Mouse (Mus musculus) forebrain, embryonic 11.5 days (tissue): Measurements from ENCODE around the gene Slc43a1. TPM values are rescaled to one million over a fixed set of nuclear protein-coding genes. Genes with fewer than 3 reads are reported as not detected.
A peak's percentile ranks its signal among the peaks of the same experiment; 100 is the strongest.
"Not testable (repeated sequence)": the region's sequence is repeated elsewhere in the genome, so short reads cannot be mapped to it uniquely, and the experiment has no call there.

Source experiments
- ATAC-seq: fragments of 200-750 bp; cut with Nextera tagmentation; replicated peaks from 2 replicates; pipeline ENCODE4 v1.8.0; 2017; ENCODE audit warnings: moderate TSS enrichment; ENCODE audit not compliant: low FRiP score
- DNase-seq: peaks from one replicate; pipeline ENCODE4 v3.0.0-alpha.2; 2017; ENCODE audit warnings: low spot score
- H3K27ac ChIP-seq: fragments of 300-500 bp; sonication (generic); 2 replicates; pipeline ENCODE4 v1.5.1; 2014; ENCODE audit warnings: low read depth, low read length
- H3K27me3 ChIP-seq: fragments of 300-500 bp; sonication (generic); 2 replicates; pipeline ENCODE4 v1.6.1; 2014; ENCODE audit warnings: mild to moderate bottlenecking, low read length, mixed read lengths; ENCODE audit not compliant: control insufficient read depth, insufficient read depth
- H3K36me3 ChIP-seq: fragments of 300-500 bp; sonication (generic); 2 replicates; pipeline ENCODE4 v1.6.1; 2014; ENCODE audit warnings: mild to moderate bottlenecking, low read length, moderate library complexity, mixed read lengths; ENCODE audit not compliant: control insufficient read depth, insufficient read depth
- H3K4me1 ChIP-seq: fragments of 300-500 bp; sonication (generic); replicated peaks from 2 replicates; pipeline ENCODE4 v1.6.1; 2014; ENCODE audit warnings: low read length, mixed read lengths; ENCODE audit not compliant: control insufficient read depth, insufficient read depth
- H3K4me2 ChIP-seq: fragments of 300-500 bp; sonication (generic); 2 replicates; pipeline ENCODE4 v1.6.1; 2014; ENCODE audit warnings: low read depth, mild to moderate bottlenecking, low read length, moderate library complexity, mixed read lengths; ENCODE audit not compliant: severe bottlenecking
- H3K4me3 ChIP-seq: fragments of 300-500 bp; sonication (generic); 2 replicates; pipeline ENCODE4 v1.5.1; 2014; ENCODE audit warnings: low read depth, low read length
- H3K9ac ChIP-seq: fragments of 300-500 bp; sonication (generic); 2 replicates; pipeline ENCODE4 v1.6.1; 2014; ENCODE audit warnings: low read length
- H3K9me3 ChIP-seq: fragments of 300-500 bp; sonication (generic); 2 replicates; pipeline ENCODE4 v1.6.1; 2016; ENCODE audit warnings: low read length, mixed read lengths; ENCODE audit not compliant: control insufficient read depth
- WGBS: fragments of 180-500 bp; shearing (Covaris S2); extraction: QIAGEN DNeasy Blood & Tissue Kit; methylation state at CpG from one replicate; pipeline ENCODE4 v1.1.7; 2014; 5-methylcytosine and 5-hydroxymethylcytosine counted together
- polyA plus RNA-seq: library from polyadenylated mRNA; unstranded; fragments of >200 nt; fragmentation: Nextera tagmentation; extraction: Ambion mirVana; gene quantifications from 2 replicates; pipeline ENCODE4 v1.2.1, GENCODE M21; 2014

Gene Slc43a1
- polyA plus RNA-seq, 1 experiment from 2014 or later = 22.0 TPM

DNA sequence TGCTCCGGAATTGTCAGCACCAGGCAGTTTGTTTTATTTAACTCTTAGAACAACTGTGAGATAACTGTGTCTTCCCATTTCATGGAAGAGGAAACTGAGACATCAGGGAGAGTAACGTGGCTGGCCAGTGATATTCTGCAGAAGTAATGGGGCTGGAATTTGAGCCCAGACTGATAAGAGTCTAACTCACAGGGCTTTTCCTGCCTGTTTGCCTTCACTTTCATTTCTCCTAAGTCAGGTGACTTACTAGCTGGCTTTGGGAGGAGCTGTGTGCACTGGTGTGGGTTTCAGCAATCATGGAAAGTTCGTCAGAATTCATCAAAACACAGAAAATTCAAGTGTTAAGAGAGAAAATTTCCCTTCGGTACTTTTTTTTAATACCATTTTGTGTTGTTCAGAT is 38.3 kb upstream of the Slc43a1 start:
- no peak overlapping the region for H3K9ac ChIP-seq
- ATAC-seq (no peak), DNase-seq (no peak)
- H3K4me3 ChIP-seq = no peak overlapping the region
- H3K4me2 ChIP-seq = 0 out of 2 replicates have a peak overlapping the region, but pooled peaks have one; percentile 8
- WGBS = 83% methylated on average over 4 of the region's 4 CpGs
- no peaks in the 10 kb centered on the region for H3K9me3 ChIP-seq
- H3K27me3 ChIP-seq = no peaks in the 10 kb centered on the region
- H3K27ac ChIP-seq = no peak overlapping the region
- no peaks in the 10 kb centered on the region for H3K36me3 ChIP-seq
- H3K4me1 ChIP-seq = no peaks in the 10 kb centered on the region

DNA sequence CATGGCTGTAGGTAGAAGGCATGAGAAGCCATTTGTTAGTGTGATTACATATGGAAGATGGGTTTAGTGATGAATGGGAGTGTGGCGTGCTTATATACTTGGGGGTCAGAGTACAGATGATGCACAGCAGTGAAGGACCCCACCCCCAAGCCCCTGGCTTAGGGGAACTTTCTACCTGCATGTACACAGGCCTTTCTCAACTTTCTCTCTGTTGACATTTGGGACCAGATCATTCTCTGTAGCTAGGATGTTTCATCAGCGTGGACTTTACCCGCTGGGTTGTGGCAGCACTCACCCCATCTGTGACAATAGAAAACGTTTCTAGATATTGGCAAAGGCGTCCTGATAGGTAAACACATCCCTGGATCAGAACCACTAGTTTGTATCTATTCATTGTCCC is 37.4 kb upstream of the Slc43a1 start:
- not testable (repeated sequence) for H3K36me3 ChIP-seq, H3K9ac ChIP-seq, H3K4me1 ChIP-seq, H3K4me3 ChIP-seq, H3K27me3 ChIP-seq, H3K4me2 ChIP-seq, H3K9me3 ChIP-seq, ATAC-seq, H3K27ac ChIP-seq, DNase-seq
- 93% methylated on average over 4 of the region's 5 CpGs for WGBS

DNA sequence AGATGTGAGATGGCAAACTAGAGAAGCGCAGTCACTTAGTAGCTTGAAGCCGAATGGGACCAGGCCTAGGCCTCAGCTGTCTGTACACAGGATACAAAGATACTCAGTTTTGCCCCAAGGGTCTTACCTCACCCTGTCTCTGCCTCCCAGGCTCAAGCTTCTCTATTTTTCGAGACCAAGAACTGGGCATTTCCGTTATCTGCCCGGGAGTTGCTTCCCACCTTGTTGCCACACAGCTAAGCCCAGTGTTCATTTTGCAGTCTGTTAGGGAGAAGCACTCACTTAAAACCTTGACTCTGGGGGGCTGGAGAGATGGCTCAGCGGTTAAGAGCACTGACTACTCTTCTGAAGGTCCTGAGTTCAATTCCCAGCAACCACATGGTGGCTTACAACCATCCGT is 34.7 kb upstream of the Slc43a1 start:
- Histone ChIP-seq H3K36me3 (no peaks in the 10 kb centered on the region), H3K4me3 (no peak overlapping the region), H3K9me3 (no peaks in the 10 kb centered on the region), H3K27me3 (no peaks in the 10 kb centered on the region), H3K4me2 (no peak overlapping the region), H3K9ac (no peak overlapping the region), H3K4me1 (no peaks in the 10 kb centered on the region), H3K27ac (no peak overlapping the region)
- DNase-seq (no peak), ATAC-seq (no peak)
- WGBS = 90% methylated on average over 7 of the region's 7 CpGs

DNA sequence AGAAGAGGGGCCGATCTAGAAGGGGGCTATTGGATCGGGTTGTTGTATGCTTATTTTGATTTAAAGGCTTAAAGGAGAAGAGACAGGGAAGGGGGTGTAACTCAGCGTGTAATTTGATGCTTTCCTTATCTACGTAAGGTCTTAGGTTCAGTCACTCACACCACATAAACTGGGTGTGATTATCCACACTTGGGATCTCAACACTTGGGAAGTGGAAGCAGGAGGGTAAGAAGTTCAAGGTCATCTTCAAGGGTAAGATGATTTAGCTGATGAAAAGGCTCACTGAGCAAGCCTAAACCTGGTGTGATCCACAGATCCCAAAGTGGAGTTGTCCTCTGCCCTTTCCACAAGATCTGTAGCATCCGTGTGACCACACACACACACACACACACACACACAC is 32.1 kb upstream of the Slc43a1 start:
- WGBS = 74% methylated on average over 5 of the region's 5 CpGs
- no peaks in the 10 kb centered on the region; the same call in 1 of the 2 replicates for H3K4me1 ChIP-seq
- ATAC-seq (no peak), DNase-seq (no peak)
- H3K27me3 ChIP-seq = no peaks in the 10 kb centered on the region
- no peaks in the 10 kb centered on the region for H3K36me3 ChIP-seq
- H3K9ac ChIP-seq = no peak overlapping the region
- no peaks in the 10 kb centered on the region for H3K9me3 ChIP-seq
- no peak overlapping the region for H3K4me3 ChIP-seq
- H3K4me2 ChIP-seq = no peak overlapping the region
- no peak overlapping the region for H3K27ac ChIP-seq

DNA sequence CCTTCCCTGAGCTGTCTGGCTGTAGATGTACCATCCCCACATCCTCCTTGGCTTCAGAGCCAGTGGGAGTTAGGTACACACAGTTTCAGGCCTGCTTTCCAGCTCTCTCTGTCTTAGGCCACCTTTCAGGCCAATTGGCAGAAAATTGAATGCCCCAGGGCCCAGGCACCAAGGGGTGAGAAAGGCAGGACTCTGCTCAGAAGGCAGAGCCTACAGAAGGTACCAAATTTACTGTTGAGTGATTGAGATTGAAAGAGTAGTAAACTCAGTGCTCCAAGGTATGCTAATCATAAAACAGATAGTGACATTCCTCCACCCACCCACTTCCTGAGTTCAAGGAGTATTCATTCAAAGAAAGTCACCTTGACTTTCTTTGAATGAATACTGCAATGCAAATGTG is 29.3 kb upstream of the Slc43a1 start:
- Histone ChIP-seq H3K9ac (no peak overlapping the region), H3K4me3 (no peak overlapping the region), H3K36me3 (no peaks in the 10 kb centered on the region), H3K9me3 (no peaks in the 10 kb centered on the region), H3K27ac (no peak overlapping the region), H3K27me3 (no peaks in the 10 kb centered on the region), H3K4me2 (no peak overlapping the region), H3K4me1 (no peaks in the 10 kb centered on the region; the same call in 1 of the 2 replicates)
- DNase-seq = no peak
- no peak for ATAC-seq

DNA sequence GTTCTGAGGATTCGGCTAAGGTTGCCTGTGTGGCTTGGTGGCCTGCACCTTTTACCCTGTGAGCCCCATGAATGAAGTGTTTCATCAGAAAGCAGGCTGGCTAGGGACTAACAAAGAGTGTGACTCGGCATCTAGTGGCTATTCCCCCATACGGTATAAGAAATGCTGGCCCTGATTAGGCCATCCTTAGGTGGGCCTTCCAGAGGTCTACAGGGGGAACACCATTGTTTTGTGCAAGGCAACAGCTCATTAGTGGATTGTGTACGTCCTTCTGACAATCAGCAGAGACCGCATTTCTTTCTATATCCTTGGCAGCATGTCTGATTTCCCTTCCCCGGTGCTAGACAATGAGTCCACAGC is 28.1 kb upstream of the Slc43a1 start:
- DNase-seq (no peak), ATAC-seq (no peak)
- Histone ChIP-seq H3K9ac (no peak overlapping the region), H3K27me3 (no peaks in the 10 kb centered on the region), H3K4me3 (no peak overlapping the region), H3K9me3 (no peaks in the 10 kb centered on the region), H3K4me2 (no peak overlapping the region), H3K4me1 (no peaks in the 10 kb centered on the region; the same call in 1 of the 2 replicates), H3K27ac (no peak overlapping the region), H3K36me3 (no peaks in the 10 kb centered on the region)
- WGBS = 76% methylated on average over 6 of the region's 6 CpGs

DNA sequence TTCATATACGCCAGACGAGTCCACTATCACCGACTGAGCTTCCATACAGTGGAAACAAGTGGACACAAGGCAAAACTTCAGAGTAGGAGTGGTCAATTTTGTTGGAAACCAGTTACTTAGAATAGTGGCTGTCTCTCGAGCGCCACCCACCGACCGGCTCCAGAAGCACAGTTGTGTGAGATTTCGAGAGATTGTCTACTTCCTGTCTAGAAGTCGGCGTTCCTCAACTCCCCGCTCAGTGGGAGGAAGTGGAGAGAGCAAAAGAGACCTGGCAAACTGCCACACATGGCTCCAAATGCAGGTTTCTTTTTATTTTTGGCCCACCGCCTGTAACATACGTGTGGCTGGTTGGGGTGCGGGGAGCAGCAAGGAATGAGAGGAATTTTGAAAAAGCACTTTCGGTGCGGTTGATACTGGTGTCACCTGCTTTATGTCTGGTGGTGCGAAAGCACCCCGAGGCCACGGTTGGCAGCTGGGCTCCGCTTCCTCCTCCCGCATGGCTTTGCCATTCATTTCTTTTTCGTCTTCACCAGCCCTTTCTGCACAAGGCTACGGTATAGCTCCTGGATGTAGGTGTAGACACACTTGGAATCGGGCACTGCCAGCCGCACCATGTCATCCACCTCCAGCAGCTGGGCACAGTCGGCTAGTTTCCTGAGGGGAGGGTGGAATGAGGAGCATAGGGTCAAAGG is 27.6 kb upstream of the Slc43a1 start:
- no peak overlapping the region for H3K27ac ChIP-seq
- H3K4me2 ChIP-seq = peak overlapping the region; percentile 42
- no peaks in the 10 kb centered on the region; the same call in 1 of the 2 replicates for H3K4me1 ChIP-seq
- ATAC-seq (peak; percentile 78), DNase-seq (peak; percentile 93)
- H3K27me3 ChIP-seq = no peaks in the 10 kb centered on the region
- no peak overlapping the region for H3K9ac ChIP-seq
- 43% methylated on average over 26 of the region's 26 CpGs for WGBS
- no peaks in the 10 kb centered on the region for H3K36me3 ChIP-seq
- no peak overlapping the region for H3K4me3 ChIP-seq
- no peaks in the 10 kb centered on the region for H3K9me3 ChIP-seq

DNA sequence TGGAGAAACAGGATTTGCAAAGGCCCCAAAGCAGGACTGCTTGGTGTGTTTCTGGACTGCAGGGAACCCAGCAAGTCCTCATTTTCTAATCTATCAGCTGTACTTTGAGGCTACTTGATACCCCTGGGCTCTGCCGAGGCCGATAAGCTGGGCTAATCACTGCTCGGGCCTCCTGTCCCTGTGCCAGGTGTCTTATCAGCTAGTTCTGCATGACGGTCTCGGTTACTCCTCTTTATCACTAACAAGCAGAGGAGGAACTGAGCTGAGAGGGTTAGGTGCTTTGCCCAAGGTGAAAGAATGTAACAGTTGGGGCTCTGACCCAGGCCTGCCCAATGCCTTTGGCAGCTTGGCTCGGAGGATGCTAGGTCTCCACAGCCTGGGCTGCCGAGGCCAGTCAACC is 26.8 kb upstream of the Slc43a1 start:
- no peak overlapping the region for H3K4me3 ChIP-seq
- H3K27ac ChIP-seq = no peak overlapping the region
- H3K9ac ChIP-seq = no peak overlapping the region
- no peaks in the 10 kb centered on the region for H3K27me3 ChIP-seq
- H3K9me3 ChIP-seq = no peaks in the 10 kb centered on the region
- H3K36me3 ChIP-seq = no peaks in the 10 kb centered on the region
- ATAC-seq = no peak
- no peak overlapping the region for H3K4me2 ChIP-seq
- H3K4me1 ChIP-seq = no peaks in the 10 kb centered on the region; the same call in 1 of the 2 replicates
- DNase-seq = no peak
- WGBS = 88% methylated on average over 7 of the region's 7 CpGs

DNA sequence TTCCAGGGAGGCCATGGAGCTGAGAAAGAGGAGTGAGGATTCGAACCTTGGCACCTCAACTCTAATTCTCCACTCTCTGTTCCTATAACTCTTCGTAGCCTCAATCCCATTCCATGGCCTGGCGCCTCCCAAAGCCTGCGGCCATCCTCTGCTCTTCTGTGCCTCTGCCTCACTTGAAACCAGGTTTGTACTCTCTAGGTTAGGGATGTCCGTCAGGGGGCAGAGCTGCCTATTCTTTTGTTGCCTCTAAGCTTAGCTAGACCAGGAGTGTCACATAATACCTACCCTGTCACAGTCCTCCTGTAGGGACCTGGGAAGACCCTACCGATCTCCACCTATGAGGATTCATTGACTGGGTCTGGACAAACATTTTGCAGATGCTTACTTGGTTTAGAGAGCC is 26.0 kb upstream of the Slc43a1 start:
- Histone ChIP-seq H3K27ac (no peak overlapping the region), H3K9me3 (no peaks in the 10 kb centered on the region), H3K4me3 (no peak overlapping the region), H3K27me3 (no peaks in the 10 kb centered on the region), H3K4me2 (no peak overlapping the region), H3K9ac (no peak overlapping the region), H3K4me1 (no peaks in the 10 kb centered on the region; the same call in 1 of the 2 replicates), H3K36me3 (no peaks in the 10 kb centered on the region)
- WGBS = 73% methylated on average over 6 of the region's 6 CpGs
- DNase-seq (no peak), ATAC-seq (no peak)
